Mouse (Mus musculus) cerebellum, adult 11 months (tissue): ENCODE measurements around the gene Eif4b.

ENCODE experiments used
- DNase-seq: peaks from one replicate; pipeline ENCODE4 v3.0.0; 2022

Gene Eif4b

DNA sequence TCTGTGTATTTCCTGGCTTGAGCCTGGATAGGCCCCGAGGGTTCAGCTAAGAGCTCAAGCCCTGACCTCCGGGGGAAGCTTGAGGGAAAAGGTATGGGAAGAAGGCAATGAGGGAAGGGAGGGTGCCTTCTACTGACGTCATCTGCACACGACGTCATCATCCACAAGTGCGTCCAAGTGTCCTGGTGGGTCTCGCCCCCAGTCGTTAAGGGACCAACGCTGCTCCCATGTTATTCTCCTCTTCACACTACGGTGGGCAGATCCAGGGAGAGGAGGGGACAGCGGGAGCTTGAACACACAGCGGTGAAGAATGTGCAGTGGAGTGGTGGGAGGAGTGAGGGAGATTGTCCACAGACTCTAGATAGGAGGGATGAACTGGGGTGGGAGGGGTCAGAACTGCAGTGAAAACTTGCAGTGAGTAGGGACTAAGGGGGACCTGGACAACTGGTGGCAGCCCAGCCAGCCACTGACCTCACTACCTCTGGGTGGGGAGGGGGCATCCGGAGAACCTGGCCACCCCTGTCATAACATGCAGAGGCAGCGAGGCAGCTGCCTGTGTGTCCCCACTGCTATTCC is 29.9 kb downstream of the Eif4b start:
- no peak for DNase-seq

GRCm38 (mm10) chr15:102103947-102104555 is 30.5 kb downstream of the Eif4b start:
- DNase-seq = no peak

DNA sequence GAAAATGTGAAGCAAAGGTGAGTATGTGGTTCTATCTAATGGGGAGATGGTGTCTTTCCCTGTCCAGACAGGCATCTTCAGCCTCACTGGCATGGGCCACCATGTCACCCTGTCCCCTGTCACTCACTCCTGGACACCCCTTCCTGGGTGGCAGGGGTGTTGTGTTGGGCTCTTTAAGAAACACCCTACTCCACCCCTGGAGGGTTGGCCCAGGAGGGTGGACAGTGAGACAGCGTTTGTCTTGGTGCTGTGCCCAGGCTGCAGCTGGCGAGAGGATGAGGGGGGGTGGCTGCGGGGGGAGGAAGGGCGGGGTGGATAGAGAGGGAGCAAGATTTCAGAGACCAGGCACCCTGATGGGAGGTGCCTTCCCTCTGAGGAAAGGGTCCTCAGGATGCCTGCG is 31.8 kb downstream of the Eif4b start:
- peak; percentile 24 for DNase-seq

DNA sequence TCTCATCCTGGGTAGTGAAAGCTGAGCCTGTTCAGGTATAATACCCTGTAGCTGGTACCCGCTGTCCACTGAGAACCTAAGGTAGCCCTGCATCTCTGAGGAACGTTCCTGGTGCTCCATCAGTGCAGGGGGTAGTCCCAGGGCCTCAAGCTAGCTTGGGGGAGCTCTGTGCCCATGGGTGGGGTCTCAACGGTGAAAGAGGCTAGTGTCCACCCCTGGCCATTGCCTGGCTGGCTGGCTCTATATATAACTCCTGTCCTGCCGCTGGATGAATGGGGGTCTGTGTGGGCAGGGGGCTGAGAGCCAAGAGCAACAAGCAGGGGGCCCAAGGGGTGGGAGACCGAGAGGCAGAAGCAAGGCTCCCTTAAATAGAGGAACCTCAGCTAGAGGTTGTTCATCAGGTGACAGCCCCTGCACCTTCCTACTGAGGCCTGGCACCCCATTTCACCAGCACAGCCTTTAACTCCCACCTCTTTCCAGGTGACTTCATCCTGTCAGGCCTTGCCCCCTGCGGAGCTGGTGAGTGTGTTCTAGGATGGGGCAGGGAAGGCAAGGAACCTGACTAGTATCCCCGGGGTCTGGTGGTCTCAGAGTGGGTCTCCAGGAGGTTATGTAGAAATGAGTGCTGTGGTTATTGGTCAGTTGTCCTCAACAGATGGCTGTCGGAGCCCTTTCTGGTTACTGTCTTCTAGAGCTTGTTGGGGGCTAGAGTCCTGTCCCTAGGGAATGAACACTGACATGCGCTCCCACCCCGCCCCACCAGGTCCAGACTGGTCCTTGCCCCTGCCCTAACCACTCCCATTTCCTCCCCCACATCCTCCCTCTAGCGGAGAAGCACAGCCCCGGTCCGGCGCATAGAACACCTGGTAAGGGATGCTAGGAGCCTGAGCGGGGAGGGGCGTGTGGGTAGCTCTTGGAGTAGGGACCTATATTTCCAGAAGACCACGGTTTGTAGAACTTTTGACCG is 32.5 kb downstream of the Eif4b start:
- DNase-seq = peak; percentile 23

DNA sequence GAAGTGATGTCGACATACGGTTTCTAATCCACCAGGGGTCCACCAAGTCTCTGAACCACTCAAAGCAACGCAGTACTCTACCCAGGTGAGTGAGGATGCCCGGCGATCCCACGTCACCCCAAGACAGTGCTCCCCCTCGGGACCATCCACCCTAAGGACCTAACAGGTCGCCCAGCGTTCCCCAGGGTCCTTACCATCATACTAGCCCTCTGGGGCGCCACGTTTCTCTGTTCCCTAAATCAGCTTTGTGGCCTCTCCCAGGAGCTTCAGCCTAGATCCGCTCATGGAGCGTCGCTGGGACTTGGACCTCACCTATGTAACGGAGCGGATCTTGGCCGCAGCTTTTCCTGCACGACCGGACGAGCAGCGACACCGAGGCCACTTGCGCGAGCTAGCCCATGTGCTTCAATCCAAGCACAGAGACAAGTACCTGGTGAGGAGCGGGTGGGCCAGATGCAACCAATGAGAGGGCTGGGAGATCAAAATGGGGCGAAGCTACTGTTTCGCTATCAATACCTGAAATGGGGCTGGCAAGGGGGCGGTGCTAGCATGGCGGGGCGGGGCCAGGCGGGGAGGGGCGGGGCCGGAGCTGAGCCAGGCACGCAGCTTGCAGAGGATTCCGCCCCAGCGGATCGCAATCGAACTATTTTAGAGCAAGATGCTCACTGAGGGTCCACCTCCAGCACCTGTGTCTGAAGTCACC is 33.3 kb downstream of the Eif4b start:
- DNase-seq = no peak

GRCm38 (mm10) chr15:102107689-102108573 is 34.4 kb downstream of the Eif4b start:
- DNase-seq = peak; percentile 75

DNA sequence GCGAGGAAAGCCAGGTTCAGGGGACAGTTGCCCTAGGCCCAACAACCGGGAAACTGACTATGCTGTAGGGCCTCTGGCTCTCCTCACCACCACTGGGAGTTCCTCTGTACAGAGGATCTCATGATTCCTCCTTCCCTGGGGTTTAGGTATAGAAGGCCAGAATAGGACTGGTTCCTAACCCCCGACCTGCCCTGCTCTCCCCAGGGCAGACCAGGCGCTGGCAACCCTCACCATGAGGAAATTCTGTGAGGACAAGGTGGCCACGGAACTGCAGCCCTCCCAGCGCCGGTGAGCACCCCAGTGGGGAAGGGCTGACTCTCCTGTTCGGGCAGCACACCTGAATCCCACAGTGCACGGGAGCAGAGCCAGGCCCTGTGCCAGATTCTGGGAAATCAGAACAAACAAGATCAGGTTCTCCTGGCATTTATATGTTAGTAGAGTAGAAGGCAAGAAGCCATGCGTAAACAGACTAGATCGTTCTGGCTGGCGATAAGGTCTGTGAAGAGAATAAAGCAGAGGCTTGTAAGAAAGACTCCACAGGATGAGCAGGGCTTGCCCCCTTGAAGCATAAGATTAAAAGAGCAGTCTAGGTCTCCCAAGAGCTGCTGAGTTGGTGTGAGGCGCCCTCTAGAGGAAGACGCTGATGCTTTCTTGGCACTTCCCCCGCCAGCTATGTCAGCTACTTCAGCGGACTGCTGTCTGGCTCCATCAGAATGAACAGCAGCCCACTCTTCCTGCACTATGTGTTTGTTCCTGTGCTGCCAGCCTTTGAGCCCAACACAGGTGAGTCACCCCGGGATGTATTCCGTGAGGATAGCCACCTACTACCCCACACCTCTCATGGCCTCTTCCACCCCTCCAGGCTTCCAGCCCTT is 35.3 kb downstream of the Eif4b start:
- peak; percentile 77 for DNase-seq

GRCm38 (mm10) chr15:102110271-102110670 is 36.7 kb downstream of the Eif4b start:
- DNase-seq = no peak

- DNase-seq = no peak
Measured at GRCm38 (mm10) chr15:102110701-102111494, 37.3 kb downstream of the Eif4b start.

GRCm38 (mm10) chr15:102111495-102111829 is 37.9 kb downstream of the Eif4b start:
- no peak for DNase-seq

DNA sequence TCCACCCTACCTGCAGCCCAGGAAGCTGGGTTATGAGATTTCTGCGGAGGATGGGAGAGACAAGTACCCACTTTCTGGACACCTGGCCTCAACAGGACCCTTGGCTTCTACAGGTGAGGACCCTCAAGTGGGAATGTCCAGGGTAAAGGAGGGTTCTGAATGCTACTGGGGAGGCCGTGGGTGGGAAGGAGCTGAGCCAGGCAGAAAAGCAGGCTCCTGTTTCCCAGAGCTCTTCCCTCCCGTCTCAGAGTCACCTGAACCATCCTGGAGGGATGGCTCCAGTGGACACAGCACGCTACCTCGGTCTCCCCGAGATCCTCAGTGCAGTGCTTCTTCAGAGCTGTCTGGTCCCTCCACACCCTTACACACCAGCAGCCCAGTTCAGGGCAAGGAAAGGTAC is 38.6 kb downstream of the Eif4b start:
- no peak for DNase-seq

GRCm38 (mm10) chr15:102112827-102113226 is 39.3 kb downstream of the Eif4b start:
- no peak for DNase-seq

GRCm38 (mm10) chr15:102113674-102114073 is 40.1 kb downstream of the Eif4b start:
- no peak for DNase-seq

DNA sequence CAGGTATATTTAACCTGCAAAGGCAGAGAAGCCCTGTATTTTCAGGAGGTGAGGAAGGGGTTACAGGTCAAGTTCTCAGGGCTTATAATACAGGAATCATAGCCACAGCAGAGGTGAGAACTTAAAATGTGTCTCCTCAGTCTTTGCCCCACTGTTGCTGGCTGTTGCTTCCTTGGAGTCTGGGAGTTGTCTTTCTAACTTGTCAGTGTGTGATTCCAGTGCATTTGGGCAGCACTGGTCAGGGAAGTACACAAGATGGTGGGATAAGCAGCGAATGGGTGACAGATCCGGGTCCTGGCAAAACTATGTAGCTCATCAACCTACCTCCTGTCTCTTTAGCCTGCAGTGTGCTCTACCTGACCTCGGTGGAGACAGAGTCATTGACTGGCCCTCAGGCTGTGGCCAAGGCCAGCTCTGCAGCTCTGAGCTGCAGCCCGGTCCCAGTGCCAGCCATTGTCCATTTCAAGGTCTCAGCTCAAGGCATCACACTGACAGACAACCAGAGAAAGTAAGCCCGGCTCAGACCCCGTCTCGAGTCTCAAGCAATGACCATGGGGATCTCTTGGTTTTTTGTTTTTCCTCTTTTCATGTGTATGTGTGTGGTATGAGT is 41.2 kb downstream of the Eif4b start:
- no peak for DNase-seq

DNA sequence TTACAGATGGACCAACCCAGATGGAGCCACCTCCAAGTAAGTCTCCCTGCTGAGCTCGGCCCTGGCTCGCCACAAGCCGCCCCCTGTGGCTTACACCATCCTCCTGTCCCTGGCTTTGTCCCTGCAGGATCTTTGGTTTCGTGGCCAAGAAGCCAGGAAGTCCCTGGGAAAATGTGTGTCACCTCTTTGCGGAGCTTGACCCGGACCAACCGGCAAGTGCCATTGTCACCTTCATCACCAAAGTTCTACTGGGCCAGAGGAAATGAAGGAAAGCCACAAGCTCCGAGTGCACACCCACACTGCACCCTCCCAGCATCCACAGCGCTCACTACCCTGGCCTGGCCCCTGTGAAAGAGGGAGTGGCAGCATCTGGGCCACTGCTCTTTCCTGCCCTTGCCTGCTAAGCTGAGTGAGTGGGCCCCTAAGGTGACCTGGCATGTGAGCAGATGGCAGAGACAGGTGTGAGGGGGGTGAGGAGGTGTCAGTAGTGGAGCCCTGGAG is 42.2 kb downstream of the Eif4b start:
- no peak for DNase-seq

GRCm38 (mm10) chr15:102116753-102117415 is 43.3 kb downstream of the Eif4b start:
- DNase-seq = no peak

- DNase-seq = no peak
Measured at GRCm38 (mm10) chr15:102117461-102118443, 44.2 kb downstream of the Eif4b start.

DNA sequence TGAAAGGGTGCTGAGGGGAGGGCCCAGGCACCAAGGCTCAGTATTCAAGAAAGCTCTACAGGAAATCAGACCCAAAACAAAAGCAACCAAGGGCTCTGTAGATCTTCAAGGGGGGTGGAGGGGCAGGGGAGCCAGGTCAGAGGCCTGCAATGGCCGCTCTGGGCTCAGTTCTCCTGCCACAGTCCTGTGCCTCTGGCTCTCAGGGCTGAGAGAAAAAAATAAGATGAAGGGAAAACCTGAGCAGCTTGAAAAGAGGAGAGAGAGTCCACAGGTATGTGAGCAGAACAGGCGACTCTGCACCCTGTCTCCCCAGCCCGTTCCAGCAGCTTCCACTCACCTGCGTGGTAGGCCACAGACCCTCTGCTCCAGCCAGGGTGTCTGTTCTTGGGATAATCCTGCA is 45.0 kb downstream of the Eif4b start:
- no peak for DNase-seq
